Mouse (Mus musculus): ENCODE measurements around the gene Mlkl.

- TF ChIP-seq CTCF (IDR thresholded peaks at IDR 0.05; ENCODE audit: borderline replicate concordance, insufficient read depth, low read depth, low read length) (no peak), POLR2A (IDR thresholded peaks at IDR 0.05; ENCODE audit: borderline replicate concordance, insufficient read depth, low read length) (no peak)
These were observed 46.7 kb upstream of the Mlkl start for GRCm38 (mm10) chr8:111384628-111385027.

Measured in cerebellum, adult 2 months (tissue).